Mouse (Mus musculus) gastrocnemius, postnatal 14 days (tissue): ENCODE measurements around the gene Vti1a. TPM values are rescaled to one million over a fixed set of nuclear protein-coding genes. Genes with fewer than 3 reads are reported as not detected.

ENCODE experiments used
- DNase-seq: peaks from one replicate; pipeline ENCODE4 v3.0.0; 2021; ENCODE audit warnings: mixed read lengths
- intact Hi-C: fragments of 180-260 bp; cut with DNase I; formaldehyde crosslinking; loops from one replicate; pipeline ENCODE4 v1.15.1; 2025; ENCODE audit warnings: low total_unique reads
- total RNA-seq, 2 experiments: library from RNA; stranded (reverse); gene quantifications; 2 replicates each; pipeline ENCODE4 v1.2.3; 2021

Vti1a gene
- total RNA-seq, 2 experiments from 2014 or later = 14.4 to 14.6 TPM

DNA sequence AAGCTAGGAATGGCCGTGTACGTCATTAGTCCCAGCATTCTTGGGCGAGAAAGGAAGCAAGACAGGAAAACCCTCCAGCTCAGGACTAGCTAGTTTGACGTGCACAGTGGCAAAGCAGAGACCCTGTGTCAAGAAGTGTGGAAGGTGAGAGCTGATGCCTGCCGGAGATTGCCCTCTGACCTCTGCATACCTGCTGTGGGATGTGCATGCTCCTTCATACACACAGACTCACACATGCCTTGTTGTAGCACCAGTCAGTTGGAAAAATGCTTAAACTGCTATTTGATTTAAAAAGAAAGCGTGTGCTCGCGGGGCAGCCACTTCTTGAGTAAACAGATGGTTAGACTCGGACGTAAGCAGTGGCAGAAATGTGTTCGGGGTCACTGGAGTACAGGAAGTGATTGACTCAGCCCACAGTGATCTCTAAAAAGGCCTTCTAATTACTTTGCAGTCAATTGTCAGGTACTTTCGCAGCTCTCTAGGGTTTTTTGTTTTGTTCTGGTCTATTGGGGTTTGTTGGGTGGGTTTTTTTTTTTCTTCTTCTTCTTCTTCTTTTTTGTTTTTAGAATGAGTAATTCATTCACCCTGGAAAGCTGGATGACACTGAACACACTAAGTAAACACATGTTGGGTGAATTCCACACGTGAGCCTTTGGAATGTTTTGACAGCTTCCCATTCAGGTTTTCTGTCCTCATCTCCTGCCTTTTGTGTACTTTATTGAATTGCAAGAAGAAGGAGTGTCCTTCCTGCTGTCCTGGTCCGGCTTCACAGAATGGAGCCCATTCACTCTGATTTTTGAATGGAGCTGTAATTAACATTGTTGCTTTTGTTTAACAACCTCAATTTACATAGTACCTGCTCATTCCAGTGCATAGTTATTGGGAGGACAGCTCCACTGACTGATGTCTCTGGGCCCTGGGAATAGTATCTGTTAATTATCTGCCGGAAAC, 175.3 kb downstream of the Vti1a start:
- intact Hi-C loops = no loop called here
- no peak for DNase-seq

DNA sequence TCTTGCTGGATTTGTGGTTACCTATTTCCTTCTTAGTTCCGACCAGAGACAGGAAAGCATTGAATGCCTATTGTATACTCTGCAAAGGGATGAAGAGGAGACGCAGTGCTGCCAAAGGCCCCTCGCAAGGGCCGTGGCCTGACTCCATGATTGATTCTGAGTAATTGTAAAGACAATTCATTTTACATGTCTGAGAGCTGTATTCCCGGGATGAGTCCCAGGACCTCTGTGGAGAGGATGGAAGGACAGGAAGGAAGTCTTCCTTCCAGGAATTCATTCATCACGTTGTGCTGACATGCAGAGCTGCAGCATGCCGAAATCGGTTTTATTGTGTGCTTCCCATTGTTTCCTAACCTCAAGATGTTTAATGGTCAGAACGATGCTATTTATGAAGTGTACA, 180.2 kb downstream of the Vti1a start:
- intact Hi-C loops = no loop called here
- DNase-seq = no peak

DNA sequence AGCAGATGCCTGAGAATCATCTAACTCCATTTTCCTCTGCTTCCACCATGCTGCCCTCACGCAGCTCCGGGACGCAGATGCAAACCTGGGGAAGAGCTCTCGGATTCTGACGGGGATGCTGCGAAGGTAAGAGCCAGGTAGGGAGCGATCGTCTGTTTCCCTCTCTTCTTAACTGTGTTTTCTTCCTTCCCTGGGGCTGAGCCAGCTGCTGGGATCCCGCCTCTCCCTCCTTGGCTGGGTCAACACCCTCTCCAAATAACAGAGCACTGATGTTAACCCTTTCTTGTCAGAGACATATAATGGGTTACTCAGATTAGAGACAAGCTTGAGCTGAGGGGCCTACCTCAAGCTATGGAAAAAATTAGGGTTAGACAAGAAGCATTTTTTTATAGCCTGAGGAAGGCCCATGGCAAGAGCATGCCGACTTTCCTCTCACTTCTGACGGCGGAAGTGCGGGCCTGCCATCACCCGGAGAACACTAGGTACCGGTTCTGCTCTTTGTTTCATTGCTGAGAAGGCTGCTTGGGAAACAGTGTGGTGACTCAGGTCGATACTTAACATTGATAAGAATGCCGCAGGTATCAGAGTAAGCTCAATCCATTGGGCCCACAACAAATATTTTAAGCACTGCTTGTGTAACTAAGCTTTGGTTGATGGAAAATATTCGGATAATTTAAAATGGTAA, 183.2 kb downstream of the Vti1a start:
- intact Hi-C loops = no loop called here
- DNase-seq = no peak

DNA sequence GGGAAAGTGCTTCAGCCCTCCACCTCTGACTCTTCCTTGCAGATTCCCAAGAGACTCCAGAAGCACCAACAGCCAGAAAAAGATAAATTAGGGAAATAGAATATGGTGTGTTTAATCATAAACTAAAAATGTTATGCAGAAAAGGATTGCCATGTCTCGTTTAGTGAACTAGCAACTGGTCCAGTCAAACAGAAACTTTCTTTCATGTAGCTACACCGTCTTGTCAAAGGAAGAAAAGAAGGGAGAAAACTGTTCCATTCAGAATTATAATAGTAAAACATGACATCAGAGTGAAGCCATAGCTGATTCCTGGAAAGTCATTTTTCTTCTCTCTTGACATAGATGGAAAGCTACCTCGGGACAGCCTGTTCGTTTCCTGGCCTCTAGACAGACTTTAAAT, 185.9 kb downstream of the Vti1a start:
- intact Hi-C loops = no loop called here
- DNase-seq = no peak

DNA sequence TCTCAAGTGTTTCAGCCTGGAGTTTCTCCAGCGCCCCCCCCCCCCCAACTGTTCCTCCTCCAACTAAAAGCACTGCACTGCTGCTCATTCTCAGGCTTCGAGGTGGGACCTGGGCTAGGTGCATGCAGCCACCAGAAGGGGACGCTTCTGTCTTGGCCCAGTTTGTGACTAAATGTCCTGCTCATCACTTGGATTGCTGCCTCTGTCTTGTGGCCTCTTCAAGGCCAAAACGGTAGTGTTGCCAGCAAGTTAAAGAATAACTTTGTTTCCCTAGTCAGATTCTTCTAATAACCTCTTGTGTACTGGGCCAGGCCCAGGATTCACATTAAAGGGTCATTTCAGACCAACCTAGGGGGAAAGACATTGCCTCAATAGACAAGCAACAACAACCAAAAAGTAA, 187.7 kb downstream of the Vti1a start:
- intact Hi-C loops = no loop called here
- DNase-seq = no peak

DNA sequence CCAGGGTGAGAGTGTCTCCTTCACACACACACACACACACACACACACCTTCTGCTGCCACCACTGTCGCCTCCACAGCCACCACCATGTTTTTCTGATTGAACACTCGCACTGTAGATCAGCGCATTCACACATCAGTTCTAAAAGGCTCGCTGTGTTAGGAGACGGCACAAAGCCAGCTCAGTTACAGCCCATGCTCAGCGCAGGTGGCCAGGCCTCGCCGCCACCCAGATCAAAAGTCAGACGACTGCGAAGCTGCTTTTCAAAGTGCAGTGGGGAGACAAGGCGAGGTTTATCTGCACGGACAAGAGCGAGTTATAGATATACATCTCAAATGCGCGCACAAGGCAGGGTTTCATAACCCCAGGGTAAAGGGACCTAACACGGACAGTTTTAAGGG, 191.7 kb downstream of the Vti1a start:
- intact Hi-C loops = no loop called here
- DNase-seq = no peak

DNA sequence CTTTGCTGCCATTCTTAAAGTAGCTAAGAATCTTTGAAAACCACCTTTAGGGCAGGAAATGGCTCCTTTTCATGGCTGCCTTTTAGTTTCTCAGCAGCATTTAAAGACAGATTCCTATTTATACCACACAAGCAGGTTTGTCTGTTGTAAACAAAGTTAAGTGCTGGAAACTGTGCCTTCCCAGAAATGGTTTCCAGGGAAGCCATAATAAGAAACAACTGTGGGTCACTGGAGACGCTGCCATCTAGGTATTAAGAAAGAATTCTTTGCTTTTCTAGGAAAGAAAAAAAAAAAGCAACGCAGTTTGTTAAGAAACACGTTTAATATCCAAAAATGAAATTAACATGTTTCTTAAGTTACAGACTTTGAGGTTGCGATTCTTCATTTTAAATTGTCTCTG, 192.1 kb downstream of the Vti1a start:
- intact Hi-C loops = no loop called here
- no peak for DNase-seq

DNA sequence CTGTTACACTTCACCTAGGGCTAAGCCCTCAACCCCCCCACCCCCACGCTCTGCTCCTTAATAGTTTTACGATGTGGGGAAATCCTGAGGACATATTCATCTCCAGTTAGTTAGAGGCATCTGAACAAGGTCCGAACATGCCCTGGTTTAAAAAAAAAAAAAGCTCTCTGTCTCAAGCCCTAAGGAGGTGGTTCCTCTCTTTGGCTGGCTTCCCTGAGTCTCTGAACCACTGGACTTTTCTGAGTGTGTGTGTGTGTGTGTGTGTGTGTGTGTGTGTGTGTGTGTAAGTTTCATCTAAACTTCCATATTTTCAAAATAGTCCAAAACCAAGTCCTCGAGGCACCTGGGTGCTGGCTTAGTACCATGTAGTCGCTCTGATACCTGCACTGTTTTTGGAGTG, 192.9 kb downstream of the Vti1a start:
- intact Hi-C loops = no loop called here
- DNase-seq = no peak

DNA sequence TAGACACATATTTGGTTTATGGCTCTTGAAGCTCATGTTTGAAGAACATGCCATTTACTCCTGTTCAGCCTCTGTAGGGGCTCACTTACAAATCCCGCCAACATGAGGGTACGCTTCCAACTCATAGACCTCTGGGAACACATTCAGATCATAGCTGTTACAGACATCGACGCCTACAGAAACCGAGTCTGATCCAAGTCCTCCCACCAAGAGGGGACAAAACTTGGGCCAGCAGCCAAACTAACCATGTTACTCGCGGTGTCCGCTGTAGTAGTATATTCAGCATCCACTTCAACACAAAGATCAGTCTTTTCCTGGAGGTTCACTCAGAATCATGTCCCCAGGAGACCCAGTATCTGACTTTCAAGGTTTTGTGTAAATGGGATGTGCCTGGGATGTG, 193.5 kb downstream of the Vti1a start:
- no peak for DNase-seq
- intact Hi-C loops = no loop called here

DNA sequence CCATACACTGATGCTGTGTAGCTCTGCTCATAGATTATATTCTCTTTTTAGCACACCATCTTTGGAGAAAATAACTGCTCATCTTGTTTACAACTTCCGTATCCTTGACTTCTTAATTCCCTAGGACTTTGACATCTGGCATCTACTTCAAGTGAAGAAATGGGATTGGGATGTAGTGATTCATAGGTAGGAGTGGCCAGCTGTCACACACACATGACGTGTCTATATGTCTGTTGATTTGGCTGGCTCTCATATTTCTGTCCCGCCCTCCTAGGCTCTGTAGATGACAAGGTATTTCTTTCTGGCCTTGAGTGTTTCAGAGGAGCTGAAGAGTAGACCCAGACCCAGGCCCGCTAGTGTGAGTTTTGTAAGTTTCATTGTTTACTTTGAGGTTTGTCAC, 197.8 kb downstream of the Vti1a start:
- no peak for DNase-seq
- intact Hi-C loops = no loop called here

DNA sequence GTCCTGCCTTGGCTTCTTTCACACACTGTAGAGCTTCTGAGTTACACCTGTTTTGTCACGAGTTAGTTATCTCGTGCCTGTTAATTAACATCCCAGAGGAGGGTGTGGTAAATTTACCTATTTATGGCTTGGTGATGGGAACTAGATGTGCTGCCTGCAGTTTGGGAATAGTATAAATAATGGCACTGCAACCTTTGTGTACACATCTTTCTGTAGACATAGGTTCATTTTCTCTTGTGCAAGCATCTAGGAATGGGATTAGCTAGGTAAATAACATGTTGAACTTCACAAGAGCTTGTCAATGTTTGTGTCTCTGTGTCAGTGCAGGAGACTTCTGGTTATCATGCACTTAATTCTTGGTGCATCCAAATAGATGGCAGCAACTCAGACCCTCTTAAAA, 204.1 kb downstream of the Vti1a start:
- intact Hi-C loops = no loop called here
- DNase-seq = no peak

DNA sequence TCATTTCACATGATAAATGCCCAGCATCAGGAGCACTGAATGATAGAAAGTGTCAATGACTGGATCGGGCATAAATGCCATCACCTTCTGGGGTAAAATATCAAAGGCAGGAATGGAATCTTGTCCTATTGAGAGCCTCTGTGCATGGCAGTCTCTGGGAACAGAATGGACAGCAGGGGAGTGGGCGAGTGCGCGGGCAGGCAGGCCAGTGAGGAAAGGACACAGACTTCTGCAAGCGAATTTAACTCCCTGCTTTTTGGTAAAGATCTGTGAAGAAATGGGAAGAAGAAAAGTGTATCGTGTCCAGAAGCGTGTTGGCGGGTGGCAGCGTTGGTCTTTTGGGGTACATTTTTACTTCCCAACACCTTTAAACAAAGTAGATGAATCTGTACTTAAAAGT, 207.2 kb downstream of the Vti1a start:
- no peak for DNase-seq
- intact Hi-C loops = no loop called here

DNA sequence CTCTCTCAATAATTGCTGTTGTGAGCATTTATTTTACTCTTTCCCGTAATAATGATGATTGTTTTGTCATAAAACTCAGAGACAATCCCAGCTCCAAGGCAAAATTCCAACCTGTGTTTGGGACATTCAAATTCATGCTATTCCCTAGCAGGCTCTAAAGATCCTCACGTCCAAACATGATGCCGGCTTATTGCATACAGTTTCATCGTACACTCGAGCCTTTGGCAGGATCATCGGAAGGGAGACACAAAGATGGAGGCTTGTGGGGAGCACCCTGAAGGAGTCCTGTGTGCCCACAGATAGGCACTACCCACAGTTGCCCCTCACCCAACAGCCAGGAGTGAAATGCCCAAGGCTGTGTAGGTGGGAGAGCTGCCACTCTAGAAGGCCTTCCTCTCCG, 208.3 kb downstream of the Vti1a start:
- DNase-seq = no peak
- intact Hi-C loops = no loop called here

DNA sequence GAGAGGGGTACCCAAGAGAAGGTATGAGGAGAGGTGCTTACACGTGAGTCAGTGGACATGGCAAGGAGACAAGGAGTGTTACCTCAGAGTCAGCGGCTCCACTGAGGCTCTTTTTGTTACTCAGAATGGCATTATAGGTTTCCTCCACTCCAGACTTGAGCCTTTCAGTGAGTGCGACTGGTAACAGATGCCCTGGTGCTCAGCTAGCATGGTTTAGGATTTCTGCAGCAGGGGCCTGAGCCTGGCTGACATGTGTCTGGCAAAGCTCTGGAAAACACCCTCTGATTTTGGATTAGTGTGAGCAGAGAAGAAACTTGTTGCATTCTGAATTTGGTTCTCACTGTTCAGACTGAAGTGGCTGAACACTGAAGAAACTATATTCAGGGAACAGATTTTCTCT, 209.0 kb downstream of the Vti1a start:
- no peak for DNase-seq

DNA sequence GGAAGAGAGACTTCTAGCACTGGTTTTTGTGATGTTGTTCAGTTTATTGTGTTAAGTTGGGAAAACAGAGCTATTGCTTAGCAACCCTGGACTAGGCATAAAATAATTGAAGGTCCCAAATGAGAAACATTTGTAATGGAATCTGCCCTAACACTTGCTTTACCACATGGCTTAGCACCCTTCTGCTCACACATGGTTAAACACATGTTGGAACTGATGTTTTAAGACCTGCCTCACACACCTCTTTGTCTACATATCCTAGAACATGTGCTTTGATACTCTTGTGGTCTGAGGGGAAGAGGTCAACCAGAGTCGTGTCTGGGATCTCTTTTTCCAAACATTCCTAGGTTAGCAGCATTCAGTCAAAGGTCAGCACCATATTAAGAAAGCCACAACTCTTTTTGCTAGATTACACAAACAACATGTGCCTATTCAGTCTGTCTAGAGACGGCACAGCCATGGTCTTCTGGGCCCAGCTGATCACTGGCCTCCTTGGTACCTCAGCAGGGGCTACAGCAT, 210.7 kb downstream of the Vti1a start:
- intact Hi-C loops = no loop called here
- no peak for DNase-seq

More for the DNA sequence above, 209.0 kb downstream of the Vti1a start:
- intact Hi-C loops = no loop called here

DNA sequence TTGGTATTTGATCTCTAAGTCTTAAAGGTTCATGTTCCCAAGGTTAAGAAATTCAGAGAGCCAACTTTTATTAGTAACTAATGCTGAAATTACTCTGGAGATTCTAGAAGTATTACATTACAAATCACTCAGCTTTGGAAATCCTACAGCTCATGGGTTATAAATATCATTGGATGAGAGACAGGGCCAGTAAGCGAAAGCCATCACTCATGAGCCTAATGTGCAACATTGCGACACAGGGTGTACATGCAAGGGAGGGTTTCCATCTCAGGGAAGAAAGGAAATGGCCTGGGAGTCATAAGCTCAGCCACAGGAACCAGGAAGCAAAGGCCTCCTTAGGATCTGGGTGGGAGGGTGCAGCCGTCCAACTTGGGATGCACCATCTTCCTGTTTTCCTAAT, 213.9 kb downstream of the Vti1a start:
- DNase-seq = peak; percentile 28
- intact Hi-C loops = no loop called here

DNA sequence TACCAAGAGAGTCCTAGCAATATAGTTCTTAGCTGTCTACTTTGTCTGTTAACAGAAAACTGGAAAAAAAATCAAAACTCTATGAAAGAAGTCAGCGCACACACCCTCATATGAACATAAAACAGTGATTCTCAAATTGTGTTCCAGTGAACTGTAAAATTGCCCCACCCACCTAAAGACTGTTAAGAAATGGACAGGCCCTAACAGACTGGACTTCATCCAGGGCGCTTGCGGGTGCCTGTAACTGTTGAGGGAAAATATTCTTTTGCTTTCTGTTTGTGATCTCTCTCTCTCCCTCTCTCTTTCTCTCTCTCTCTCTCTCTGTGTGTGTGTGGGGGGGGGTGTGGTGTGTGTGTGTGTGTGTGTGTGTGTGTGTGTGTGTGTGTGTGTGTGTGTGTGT, 216.6 kb downstream of the Vti1a start:
- no peak for DNase-seq
- intact Hi-C loops = no loop called here

DNA sequence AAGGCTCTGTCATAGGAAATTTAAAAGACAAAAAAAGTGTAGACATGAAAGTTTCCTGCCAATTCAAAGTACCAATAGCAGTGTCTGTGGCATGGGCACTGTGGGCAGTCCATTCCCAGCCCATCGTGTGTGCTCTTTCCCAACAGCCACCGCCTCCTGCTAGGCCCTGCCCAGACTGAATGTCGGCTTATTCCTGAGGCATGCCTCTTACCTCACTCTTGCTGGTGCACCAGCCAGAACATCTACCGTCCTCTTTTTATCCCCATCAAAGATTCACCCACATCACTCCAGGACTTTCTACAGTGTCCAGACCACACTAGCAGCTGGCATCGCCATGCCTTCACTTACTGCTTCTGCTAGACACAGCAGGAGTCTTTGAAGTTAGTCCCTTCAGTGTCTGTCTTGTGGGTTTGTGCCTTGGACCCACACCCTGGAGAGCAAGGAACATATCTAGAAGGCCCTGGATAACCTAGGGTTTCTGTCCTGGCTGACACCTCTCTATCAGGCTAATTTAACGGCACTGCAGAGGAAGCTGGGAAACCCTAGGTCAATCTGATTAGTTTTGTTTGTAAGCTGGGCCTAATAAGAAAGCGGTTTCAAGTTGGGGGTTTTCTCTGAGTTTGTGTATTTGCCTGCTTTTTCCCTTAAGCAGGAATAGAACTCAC, 220.3 kb downstream of the Vti1a start:
- intact Hi-C loops = no loop called here
- DNase-seq = no peak

DNA sequence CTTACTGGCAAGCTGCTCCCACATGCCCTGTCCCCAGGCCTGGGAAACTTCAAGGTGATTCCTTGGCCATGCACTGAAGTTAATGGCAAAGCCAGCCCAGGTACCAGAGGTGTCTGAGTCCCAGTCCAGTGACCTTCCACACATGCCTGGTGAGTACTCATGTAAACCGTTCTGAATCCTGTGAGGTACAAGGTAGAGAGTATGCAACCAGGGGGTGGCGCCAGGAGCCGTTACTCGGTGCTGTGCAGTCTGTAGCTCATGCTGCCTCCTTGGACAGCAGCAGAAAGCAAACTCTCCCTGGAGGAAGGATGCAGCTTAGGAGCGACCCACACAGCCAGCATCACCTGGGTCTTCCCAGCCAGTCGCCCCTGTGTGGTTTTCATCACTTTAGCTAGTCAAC, 221.6 kb downstream of the Vti1a start:
- intact Hi-C loops = no loop called here
- peak; percentile 49 for DNase-seq

DNA sequence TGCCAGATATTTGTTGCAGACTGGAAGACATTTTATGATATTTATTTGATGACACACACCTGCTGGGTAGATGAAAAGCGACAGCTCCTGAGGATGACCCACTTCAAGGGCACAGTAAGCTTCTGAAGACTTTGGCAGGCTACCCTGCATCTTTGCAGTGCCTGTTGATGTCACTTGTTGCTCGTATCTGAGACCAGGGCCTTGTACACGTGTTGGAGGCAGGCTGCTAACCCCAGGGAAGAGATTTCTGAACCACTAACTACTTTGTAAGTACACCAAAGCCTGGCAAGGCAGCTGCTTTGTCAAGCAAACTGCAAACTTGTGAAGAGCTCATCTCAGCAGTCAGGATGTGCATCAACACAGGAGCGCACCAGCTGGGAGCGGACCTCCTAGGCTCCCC, 225.5 kb downstream of the Vti1a start:
- intact Hi-C loops = loop anchor here (10.0 kb wide), 1 partner anchor 593 kb away; no protein-coding TSS in a partner anchor
- no peak for DNase-seq
